Mouse (Mus musculus) hindbrain, embryonic 14.5 days (tissue): ENCODE measurements around the gene Smc4. TPM values are rescaled to one million over a fixed set of nuclear protein-coding genes. Genes with fewer than 3 reads are reported as not detected.
"Not testable (repeated sequence)": the region's sequence is repeated elsewhere in the genome, so short reads cannot be mapped to it uniquely, and the experiment has no call there.

Experiments
- ATAC-seq: fragments of 200-750 bp; cut with Nextera tagmentation; 2 replicates; pipeline ENCODE4 v1.8.0; 2017; ENCODE audit warnings: moderate number of reproducible peaks, mild to moderate bottlenecking, moderate TSS enrichment, moderate library complexity; ENCODE audit not compliant: low FRiP score
- DNase-seq: peaks from one replicate; pipeline ENCODE4 v3.0.0-alpha.2; 2015; ENCODE audit warnings: low spot score
- H3K27ac ChIP-seq: fragments of 300-500 bp; sonication (generic); 2 replicates; pipeline ENCODE4 v1.5.1; 2014; ENCODE audit warnings: mild to moderate bottlenecking, moderate library complexity
- H3K27me3 ChIP-seq: fragments of 300-500 bp; sonication (generic); 2 replicates; pipeline ENCODE4 v1.6.1; 2014; ENCODE audit warnings: mild to moderate bottlenecking, low read length, mixed read lengths; ENCODE audit not compliant: control insufficient read depth, insufficient read depth
- H3K36me3 ChIP-seq: fragments of 300-500 bp; sonication (generic); replicated peaks from 2 replicates; pipeline ENCODE4 v1.6.1; 2014; ENCODE audit not compliant: control insufficient read depth, insufficient read depth
- H3K4me1 ChIP-seq: fragments of 300-500 bp; sonication (generic); replicated peaks from 2 replicates; pipeline ENCODE4 v1.6.1; 2014; ENCODE audit warnings: antibody characterized with exemption, low read length, mixed read lengths; ENCODE audit not compliant: control insufficient read depth, insufficient read depth
- H3K4me2 ChIP-seq: fragments of 300-500 bp; sonication (generic); replicated peaks from 2 replicates; pipeline ENCODE4 v1.6.1; 2014; ENCODE audit warnings: mild to moderate bottlenecking, moderate library complexity
- H3K4me3 ChIP-seq: fragments of 300-500 bp; sonication (generic); replicated peaks from 2 replicates; pipeline ENCODE4 v1.5.1; 2014; ENCODE audit warnings: mild to moderate bottlenecking, low read length
- H3K9ac ChIP-seq: fragments of 300-500 bp; sonication (generic); 2 replicates; pipeline ENCODE4 v1.6.1; 2014
- H3K9me3 ChIP-seq: fragments of 300-500 bp; sonication (generic); 2 replicates; pipeline ENCODE4 v1.6.1; 2016; ENCODE audit warnings: low read length; ENCODE audit not compliant: control insufficient read depth
- WGBS: fragments of 180-500 bp; shearing (Covaris S2); extraction: QIAGEN DNeasy Blood & Tissue Kit; methylation state at CpG from one replicate; pipeline ENCODE4 v1.1.7; 2014; 5-methylcytosine and 5-hydroxymethylcytosine counted together
- polyA plus RNA-seq: library from polyadenylated mRNA; unstranded; fragments of >200 nt; fragmentation: Nextera tagmentation; extraction: Ambion mirVana; gene quantifications from 2 replicates; pipeline ENCODE4 v1.2.1, GENCODE M21; 2014

Smc4 gene
- polyA plus RNA-seq, 1 experiment from 2014 or later, result 30.8 TPM

DNA sequence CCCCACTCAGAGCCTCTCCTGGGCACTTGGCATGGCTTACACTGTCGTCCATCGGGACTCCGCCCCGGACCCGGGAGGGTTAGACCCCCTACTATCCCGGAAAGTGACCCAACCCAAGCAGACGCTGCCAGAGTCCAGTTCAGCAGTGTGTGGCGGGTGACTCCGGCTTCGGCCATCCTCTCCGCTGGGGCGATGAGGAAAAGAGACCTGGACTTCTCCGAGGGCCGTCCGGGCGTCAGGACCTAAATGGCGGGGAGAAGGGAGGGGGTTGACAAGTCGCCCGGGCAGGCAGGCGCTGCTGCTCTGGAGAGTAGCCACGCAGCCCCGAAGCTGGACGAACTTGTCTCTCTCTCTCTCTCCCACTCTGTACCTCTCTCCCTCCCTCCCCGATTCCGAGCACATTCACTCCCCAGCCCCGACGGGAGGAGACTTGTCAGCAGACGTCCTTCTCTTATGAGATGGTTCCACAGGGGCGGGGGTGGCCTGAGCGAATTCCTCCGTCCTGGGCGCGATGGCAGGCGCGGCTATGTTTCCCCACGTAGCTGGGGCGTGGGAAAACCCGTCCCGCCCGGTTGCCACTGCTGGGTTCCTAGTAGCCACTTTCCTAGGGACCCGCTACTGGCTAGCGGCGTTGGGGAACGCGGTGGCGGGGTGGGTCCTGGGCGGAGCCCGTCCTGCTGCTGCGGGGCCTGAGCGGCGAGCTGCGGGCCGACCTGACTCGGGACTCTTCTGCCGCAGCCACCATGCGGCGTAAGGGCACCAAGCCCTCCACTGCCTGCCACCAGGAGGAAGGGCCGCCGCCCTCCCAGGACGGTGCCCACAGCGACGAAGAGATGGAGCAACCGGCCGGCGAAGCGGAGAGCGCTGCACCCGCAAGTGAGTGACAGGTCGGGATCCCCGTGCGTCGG is 1.1 kb downstream of the Smc4 start:
- peak overlapping the region; percentile 64 for H3K9ac ChIP-seq
- ATAC-seq (peak; percentile 17), DNase-seq (no peak)
- WGBS, result under 1% methylated on average over 72 of the region's 72 CpGs
- H3K27ac ChIP-seq, result peak overlapping the region; percentile 73
- H3K27me3 ChIP-seq, result no peaks in the 10 kb centered on the region
- peak overlapping the region; percentile 96 for H3K4me2 ChIP-seq
- no peaks in the 10 kb centered on the region for H3K9me3 ChIP-seq
- H3K4me3 ChIP-seq, result peak overlapping the region; percentile 67
- H3K36me3 ChIP-seq, result no peaks in the 10 kb centered on the region
- no peaks in the 10 kb centered on the region; the same call in 1 of the 2 replicates for H3K4me1 ChIP-seq

DNA sequence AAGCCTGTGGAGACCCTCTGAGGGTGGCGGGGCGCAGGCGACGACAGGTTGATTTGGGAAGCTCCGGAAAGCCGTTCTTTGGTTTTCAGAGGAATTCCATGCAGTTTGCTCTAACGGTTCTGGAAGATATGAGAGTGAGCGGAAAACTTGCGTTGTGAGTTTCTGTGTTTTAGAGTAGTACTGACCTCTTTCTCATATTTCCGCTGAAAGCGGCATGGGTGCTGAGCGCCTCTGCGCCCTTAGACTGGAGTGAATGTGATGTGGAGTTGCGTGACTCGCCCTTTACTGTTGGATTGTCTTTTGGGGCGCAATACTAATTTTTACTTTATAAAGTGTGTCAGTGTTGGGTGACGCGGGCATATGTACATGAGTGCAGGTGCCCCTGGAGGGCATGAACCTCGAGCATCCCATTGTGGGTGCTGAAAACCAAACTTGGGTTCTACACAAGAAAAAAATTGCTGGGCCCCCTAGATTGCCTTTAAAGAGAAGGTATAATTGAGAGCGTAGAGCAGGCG is 1.8 kb downstream of the Smc4 start:
- Histone ChIP-seq H3K9ac (peak overlapping the region; percentile 64), H3K4me2 (peak overlapping the region; percentile 96), H3K27me3 (no peaks in the 10 kb centered on the region), H3K27ac (peak overlapping the region; percentile 73; the same call in 1 of the 2 replicates), H3K36me3 (no peaks in the 10 kb centered on the region), H3K4me1 (no peaks in the 10 kb centered on the region; the same call in 1 of the 2 replicates), H3K4me3 (peak overlapping the region; percentile 67), H3K9me3 (no peaks in the 10 kb centered on the region)
- DNase-seq (no peak), ATAC-seq (no peak)
- WGBS, result 8% methylated on average over 21 of the region's 21 CpGs

DNA sequence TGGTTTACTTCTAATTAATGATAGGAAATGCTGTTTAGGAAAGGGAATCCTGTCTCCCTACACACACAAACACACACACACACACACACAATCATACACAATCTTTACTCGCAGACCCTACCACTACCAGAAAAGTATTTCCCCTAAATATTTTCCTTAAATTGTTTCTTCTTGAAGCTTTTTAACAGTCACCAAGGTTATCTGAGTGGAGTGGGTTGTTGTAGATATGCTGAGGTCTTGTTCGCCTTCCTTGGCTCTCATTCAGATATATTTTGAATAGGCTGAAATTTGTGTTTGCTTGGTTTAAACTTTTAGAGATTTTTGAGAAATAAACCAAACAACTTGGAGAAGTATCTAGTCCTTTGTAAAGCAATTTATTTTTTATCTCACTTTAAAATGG is 4.3 kb downstream of the Smc4 start:
- H3K36me3 ChIP-seq, result no peaks in the 10 kb centered on the region
- ATAC-seq (no peak), DNase-seq (no peak)
- H3K27ac ChIP-seq, result no peak overlapping the region
- H3K4me3 ChIP-seq, result no peak overlapping the region
- 91% methylated on average over 2 of the region's 2 CpGs for WGBS
- no peaks in the 10 kb centered on the region; the same call in 1 of the 2 replicates for H3K4me1 ChIP-seq
- H3K27me3 ChIP-seq, result no peaks in the 10 kb centered on the region
- H3K9ac ChIP-seq, result no peak overlapping the region
- H3K4me2 ChIP-seq, result no peak overlapping the region
- no peaks in the 10 kb centered on the region for H3K9me3 ChIP-seq

DNA sequence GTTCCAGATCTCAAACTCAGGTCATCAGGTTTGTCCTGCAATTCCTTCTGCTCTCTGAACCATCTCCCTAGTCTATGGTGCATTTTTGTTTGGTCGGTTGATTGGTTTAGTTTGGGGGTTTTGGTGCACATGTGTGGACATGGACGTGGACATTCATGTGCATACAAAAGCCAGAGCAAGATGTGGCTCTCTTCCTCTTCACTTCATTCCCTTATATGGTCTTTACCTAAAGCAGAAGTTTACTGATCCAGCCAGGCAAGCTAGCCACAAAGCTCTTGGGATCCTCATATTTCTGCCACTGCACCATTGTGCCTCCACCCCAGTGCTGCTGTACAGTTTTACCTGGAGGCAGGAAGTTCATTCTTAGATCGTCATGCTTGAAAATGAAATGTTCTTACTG is 12.6 kb downstream of the Smc4 start:
- WGBS, result 90% methylated on average over 3 of the region's 3 CpGs

DNA sequence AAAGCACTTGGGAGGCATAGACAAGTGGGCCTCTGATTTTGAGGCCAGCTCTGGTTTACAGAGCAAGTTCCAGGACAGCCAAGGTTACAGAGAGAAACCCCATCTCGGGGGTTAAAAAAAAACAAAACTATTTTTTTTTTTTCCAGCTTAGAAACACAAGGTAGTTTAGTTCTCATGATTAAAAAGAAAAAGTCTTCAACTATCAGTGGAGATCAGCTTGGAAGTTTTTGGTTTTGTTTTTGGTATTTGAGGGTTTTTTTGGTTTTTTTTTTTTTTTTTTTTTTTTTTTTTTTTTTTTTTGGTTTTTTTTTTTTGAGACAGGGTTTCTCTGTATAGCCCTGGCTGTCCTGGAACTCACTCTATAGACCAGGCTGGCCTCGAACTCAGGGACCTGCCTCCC is 14.1 kb downstream of the Smc4 start:
- ATAC-seq, H3K27me3 ChIP-seq, H3K9me3 ChIP-seq, H3K4me1 ChIP-seq, DNase-seq, H3K4me3 ChIP-seq, H3K27ac ChIP-seq, H3K4me2 ChIP-seq, H3K9ac ChIP-seq: not testable (repeated sequence)
- WGBS, result 96% methylated on average over 2 of the region's 2 CpGs
- peaks cover 27% of the 10 kb centered on the region for H3K36me3 ChIP-seq

More for the DNA sequence above, 12.6 kb downstream of the Smc4 start:
- H3K4me1 ChIP-seq, result no peaks in the 10 kb centered on the region
- ATAC-seq (no peak), DNase-seq (no peak)
- no peaks in the 10 kb centered on the region for H3K27me3 ChIP-seq
- H3K36me3 ChIP-seq, result peaks cover 26% of the 10 kb centered on the region
- H3K27ac ChIP-seq, result no peak overlapping the region
- H3K9me3 ChIP-seq, result no peaks in the 10 kb centered on the region
- H3K9ac ChIP-seq, result no peak overlapping the region
- H3K4me3 ChIP-seq, result no peak overlapping the region
- H3K4me2 ChIP-seq, result no peak overlapping the region

DNA sequence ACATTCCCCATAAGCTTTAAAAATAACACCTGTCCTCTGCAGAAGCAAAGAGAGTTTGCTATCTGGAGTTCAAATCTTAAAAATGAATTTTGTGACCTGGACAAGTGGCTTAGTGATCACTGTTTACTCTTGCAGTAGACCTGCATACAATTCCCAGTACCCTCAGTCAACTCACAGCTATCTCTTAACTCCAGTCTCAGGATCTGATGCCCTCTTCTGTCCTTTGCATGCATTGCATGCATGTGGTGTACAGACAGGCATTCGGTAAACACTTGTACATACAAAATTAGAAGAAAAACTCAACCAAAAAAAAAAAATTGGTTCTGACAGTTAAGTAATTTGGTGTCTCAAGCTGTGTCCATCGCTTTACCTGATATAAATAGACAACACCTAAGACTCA is 15.7 kb downstream of the Smc4 start:
- no peak overlapping the region for H3K4me3 ChIP-seq
- no peak for ATAC-seq
- no peak overlapping the region for H3K4me2 ChIP-seq
- no peaks in the 10 kb centered on the region for H3K9me3 ChIP-seq
- no peaks in the 10 kb centered on the region for H3K27me3 ChIP-seq
- H3K4me1 ChIP-seq, result no peaks in the 10 kb centered on the region
- peaks cover 37% of the 10 kb centered on the region for H3K36me3 ChIP-seq
- H3K27ac ChIP-seq, result no peak overlapping the region
- no peak overlapping the region for H3K9ac ChIP-seq
- no peak for DNase-seq
- WGBS, result 98% methylated on average over 2 of the region's 2 CpGs

DNA sequence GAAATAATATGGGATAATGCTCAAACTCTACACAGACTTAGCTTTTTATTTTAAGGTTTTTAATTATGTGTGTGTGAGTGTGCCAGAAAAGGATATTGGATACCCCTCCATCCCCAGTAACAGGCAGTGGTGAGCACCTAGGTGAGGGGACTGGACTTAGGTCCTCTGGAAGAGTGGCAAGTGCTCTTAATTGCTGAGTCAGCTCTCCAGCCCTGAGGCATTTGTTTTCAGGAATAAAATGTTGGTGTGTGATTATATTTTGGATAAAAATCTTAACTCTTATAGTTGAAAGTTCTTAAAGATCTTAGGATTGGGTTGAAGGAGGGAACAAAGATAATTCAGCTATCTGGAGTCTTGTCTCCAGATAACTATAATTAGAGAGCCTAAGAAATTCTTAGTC is 16.2 kb downstream of the Smc4 start:
- Histone ChIP-seq H3K9ac (no peak overlapping the region), H3K4me2 (no peak overlapping the region), H3K4me1 (no peaks in the 10 kb centered on the region), H3K4me3 (no peak overlapping the region), H3K9me3 (no peaks in the 10 kb centered on the region), H3K27ac (no peak overlapping the region), H3K36me3 (peaks cover 37% of the 10 kb centered on the region), H3K27me3 (no peaks in the 10 kb centered on the region)
- ATAC-seq, result no peak
- DNase-seq, result no peak

DNA sequence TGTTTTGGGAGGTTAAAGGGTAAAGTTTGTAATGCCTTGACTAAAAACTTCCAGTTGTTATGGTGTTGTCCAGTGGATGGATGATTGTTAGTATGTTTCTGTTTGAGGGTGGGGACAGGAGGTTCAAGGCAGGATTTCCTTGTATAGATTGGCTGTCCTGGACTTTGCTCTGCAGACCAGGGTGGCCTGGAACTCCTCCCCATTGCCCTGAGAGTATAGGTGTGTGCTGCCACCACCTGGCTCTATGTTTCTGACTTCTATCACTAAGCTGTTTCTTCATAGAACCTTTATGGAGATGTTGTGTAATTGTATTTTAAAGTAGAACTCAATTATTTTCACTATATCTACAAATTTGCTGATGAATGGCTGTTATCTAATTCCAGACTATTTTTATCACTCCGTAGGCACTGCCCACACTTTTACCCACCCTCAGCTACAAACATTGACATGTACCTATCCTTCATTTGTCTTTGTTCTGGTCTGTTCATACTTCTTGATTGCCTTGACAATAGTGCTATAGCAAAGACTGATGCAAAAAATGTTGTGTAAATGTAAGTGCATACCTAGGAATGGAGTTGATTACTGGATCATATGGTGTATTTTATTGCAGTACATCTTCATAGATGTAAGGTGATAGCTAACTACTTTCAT is 21.7 kb downstream of the Smc4 start:
- Histone ChIP-seq H3K9ac (no peak overlapping the region), H3K27ac (no peak overlapping the region), H3K4me1 (no peaks in the 10 kb centered on the region), H3K36me3 (peaks cover 27% of the 10 kb centered on the region), H3K4me2 (no peak overlapping the region), H3K9me3 (no peaks in the 10 kb centered on the region), H3K27me3 (no peaks in the 10 kb centered on the region), H3K4me3 (no peak overlapping the region)
- ATAC-seq, result no peak
- DNase-seq, result no peak
- WGBS, result 94% methylated on average over 1 of the region's 1 CpGs

DNA sequence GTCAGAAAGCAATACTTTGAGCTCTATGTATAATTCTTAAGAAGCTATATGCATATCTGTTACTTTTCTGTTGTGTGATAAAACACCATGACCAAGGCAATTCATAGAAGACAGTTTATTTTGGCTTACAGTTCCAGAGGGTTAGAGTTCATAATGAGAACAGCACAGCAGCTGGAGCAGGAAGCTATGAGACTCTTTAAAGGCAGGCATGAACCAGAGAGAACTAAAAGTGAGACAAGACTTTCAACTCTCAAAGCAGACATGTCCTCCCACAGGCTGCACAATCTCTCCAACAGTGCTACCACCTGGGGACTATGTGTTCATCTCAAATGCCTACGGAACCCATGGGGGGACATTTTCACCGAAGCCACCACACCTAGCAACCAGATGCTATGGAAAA is 35.6 kb downstream of the Smc4 start:
- no peak overlapping the region for H3K4me3 ChIP-seq
- H3K9me3 ChIP-seq, result no peaks in the 10 kb centered on the region
- H3K27ac ChIP-seq, result no peak overlapping the region
- no peak for ATAC-seq
- H3K4me2 ChIP-seq, result no peak overlapping the region
- 82% methylated on average over 2 of the region's 2 CpGs for WGBS
- peaks cover 20% of the 10 kb centered on the region; the same call in 1 of the 2 replicates for H3K4me1 ChIP-seq
- H3K9ac ChIP-seq, result no peak overlapping the region
- DNase-seq, result no peak
- peaks cover 42% of the 10 kb centered on the region for H3K36me3 ChIP-seq
- no peaks in the 10 kb centered on the region for H3K27me3 ChIP-seq
